Mouse (Mus musculus) embryonic facial prominence, embryonic 13.5 days (tissue): ENCODE results near the gene 9930022D16Rik. TPM values are rescaled to one million over a fixed set of nuclear protein-coding genes. Genes with fewer than 3 reads are reported as not detected.

ENCODE experiments used
- ATAC-seq: fragments of 200-750 bp; cut with Nextera tagmentation; 2 replicates; pipeline ENCODE4 v1.8.0; 2017; ENCODE audit warnings: low read depth; ENCODE audit not compliant: insufficient number of reproducible peaks, insufficient read depth, low FRiP score, low TSS enrichment
- H3K27ac ChIP-seq: fragments of 300-500 bp; sonication (generic); 2 replicates; pipeline ENCODE4 v1.5.1; 2015; ENCODE audit warnings: moderate library complexity, mild to moderate bottlenecking, inconsistent platforms
- H3K27me3 ChIP-seq: fragments of 300-500 bp; sonication (generic); 2 replicates; pipeline ENCODE4 v1.6.1; 2015; ENCODE audit warnings: mild to moderate bottlenecking, inconsistent platforms
- H3K36me3 ChIP-seq: fragments of 300-500 bp; sonication (generic); 2 replicates; pipeline ENCODE4 v1.6.1; 2015; ENCODE audit warnings: mild to moderate bottlenecking, inconsistent platforms
- H3K4me1 ChIP-seq: fragments of 300-500 bp; sonication (generic); 2 replicates; pipeline ENCODE4 v1.6.1; 2015; ENCODE audit warnings: inconsistent platforms
- H3K4me2 ChIP-seq: fragments of 300-500 bp; sonication (generic); 2 replicates; pipeline ENCODE4 v1.6.1; 2015; ENCODE audit warnings: moderate library complexity, mild to moderate bottlenecking, inconsistent platforms
- H3K4me3 ChIP-seq: fragments of 300-500 bp; sonication (generic); 2 replicates; pipeline ENCODE4 v1.5.1; 2015; ENCODE audit warnings: mild to moderate bottlenecking, inconsistent platforms
- H3K9ac ChIP-seq: fragments of 300-500 bp; sonication (generic); 2 replicates; pipeline ENCODE4 v1.6.1; 2015; ENCODE audit warnings: mild to moderate bottlenecking, inconsistent platforms
- H3K9me3 ChIP-seq: fragments of 300-500 bp; sonication (generic); 2 replicates; pipeline ENCODE4 v1.6.1; 2016; ENCODE audit warnings: inconsistent platforms
- WGBS: fragments of 180-500 bp; shearing (Covaris S2); methylation state at CpG from one replicate; pipeline ENCODE4 v1.1.7; 2015; ENCODE audit warnings: mixed read lengths; 5-methylcytosine and 5-hydroxymethylcytosine counted together
- polyA plus RNA-seq: library from polyadenylated mRNA; unstranded; fragments of >200 nt; fragmentation: Nextera tagmentation; extraction: Ambion mirVana; gene quantifications from 2 replicates; pipeline ENCODE4 v1.2.1, GENCODE M21; 2015

The 9930022D16Rik gene
- polyA plus RNA-seq, result not detected in 2 replicates

GRCm38 (mm10) chr11:109413617-109414016 lies at the start of gene 9930022D16Rik:
TSS of gene 9930022D16Rik (plus strand) at chr11:109413917.
- Histone ChIP-seq H3K4me1 (no peaks in the 10 kb centered on the region), H3K36me3 (no peaks in the 10 kb centered on the region), H3K9me3 (no peaks in the 10 kb centered on the region), H3K4me2 (no peak within 1 kb of the TSS), H3K27ac (no peak within 1 kb of the TSS), H3K9ac (no peak within 1 kb of the TSS), H3K4me3 (no peak within 1 kb of the TSS), H3K27me3 (no peaks in the 10 kb centered on the region)
- no peak for ATAC-seq
- WGBS, result 88% methylated on average over 6 of the region's 6 CpGs

DNA sequence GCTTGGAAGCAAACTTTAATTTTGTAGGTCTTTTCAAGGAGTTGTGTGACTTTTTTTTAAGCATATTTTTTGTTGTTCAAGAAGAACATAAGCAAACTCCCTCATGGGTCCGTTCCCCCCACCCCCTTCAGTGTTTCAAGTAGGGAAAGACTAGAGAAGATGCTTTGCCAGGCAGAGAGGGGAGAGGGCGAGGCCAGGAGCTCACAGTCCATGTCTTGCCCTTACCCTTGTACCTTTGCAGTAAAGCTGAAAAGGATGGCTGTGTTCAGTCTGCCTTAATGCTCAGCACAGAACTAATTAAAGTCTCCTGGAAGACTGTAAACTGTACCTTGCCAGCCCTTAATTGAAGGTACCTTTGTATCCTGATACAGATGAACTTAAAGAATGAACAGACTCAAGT lies 49.4 kb upstream of the 9930022D16Rik start:
- Histone ChIP-seq H3K27me3 (no peaks in the 10 kb centered on the region; the same call in 1 of the 2 replicates), H3K27ac (no peak overlapping the region), H3K4me1 (peaks cover 52% of the 10 kb centered on the region), H3K9me3 (no peaks in the 10 kb centered on the region), H3K9ac (peak overlapping the region; percentile 61), H3K4me2 (peak overlapping the region; percentile 77), H3K4me3 (peak overlapping the region; percentile 77), H3K36me3 (peaks cover 21% of the 10 kb centered on the region)
- no peak for ATAC-seq
- WGBS, result 60% methylated on average over 2 of the region's 2 CpGs

DNA sequence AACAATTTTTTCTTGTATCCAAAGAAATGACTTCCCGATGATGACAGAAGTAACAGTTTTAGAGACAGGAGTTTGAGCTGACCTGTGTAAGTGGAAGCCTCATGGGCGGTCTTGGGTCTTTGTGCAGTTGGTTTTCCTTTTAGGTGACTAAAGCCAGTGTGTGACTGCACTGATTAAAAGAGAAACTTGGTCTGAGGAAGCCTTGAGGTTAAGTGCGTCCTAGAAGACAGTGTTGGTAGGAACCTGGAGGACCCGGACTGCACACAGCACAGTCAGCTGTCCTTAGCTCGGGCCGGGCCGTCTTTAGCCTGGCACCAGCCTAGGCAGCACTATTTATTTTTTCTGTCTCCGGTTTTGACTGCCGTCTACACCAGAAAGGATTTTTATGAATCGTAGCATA lies 48.8 kb upstream of the 9930022D16Rik start:
- Histone ChIP-seq H3K36me3 (peaks cover 26% of the 10 kb centered on the region), H3K4me1 (peaks cover 52% of the 10 kb centered on the region), H3K4me2 (peak overlapping the region; percentile 77), H3K9ac (peak overlapping the region; percentile 61), H3K27ac (no peak overlapping the region), H3K4me3 (peak overlapping the region; percentile 77), H3K9me3 (no peaks in the 10 kb centered on the region), H3K27me3 (no peaks in the 10 kb centered on the region; the same call in 1 of the 2 replicates)
- 82% methylated on average over 10 of the region's 10 CpGs for WGBS
- no peak for ATAC-seq

DNA sequence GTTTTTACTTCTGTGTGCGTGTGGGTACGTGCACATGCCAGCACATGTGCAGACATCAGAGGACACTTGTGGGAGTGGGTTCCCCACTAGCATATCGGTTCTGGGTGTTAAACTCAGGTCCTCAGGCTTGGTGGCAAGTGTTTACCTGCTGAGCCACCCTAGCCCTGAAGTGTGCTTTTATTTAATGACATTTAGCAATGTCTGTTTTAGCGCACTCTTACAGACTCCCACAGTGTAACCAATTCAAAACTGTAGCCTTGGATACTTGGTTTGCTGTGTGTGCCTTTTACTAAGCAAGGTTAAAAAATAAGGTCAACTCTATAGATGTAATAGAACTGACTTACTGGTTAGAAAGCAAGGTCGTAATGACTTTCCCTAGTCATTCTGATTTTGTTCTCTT lies 47.9 kb upstream of the 9930022D16Rik start:
- Histone ChIP-seq H3K27me3 (no peaks in the 10 kb centered on the region), H3K9me3 (no peaks in the 10 kb centered on the region), H3K9ac (no peak overlapping the region), H3K36me3 (peaks cover 26% of the 10 kb centered on the region), H3K4me2 (peak overlapping the region; percentile 77), H3K4me3 (no peak overlapping the region), H3K27ac (no peak overlapping the region), H3K4me1 (peaks cover 53% of the 10 kb centered on the region)
- ATAC-seq, result no peak
- WGBS, result 91% methylated on average over 5 of the region's 5 CpGs

DNA sequence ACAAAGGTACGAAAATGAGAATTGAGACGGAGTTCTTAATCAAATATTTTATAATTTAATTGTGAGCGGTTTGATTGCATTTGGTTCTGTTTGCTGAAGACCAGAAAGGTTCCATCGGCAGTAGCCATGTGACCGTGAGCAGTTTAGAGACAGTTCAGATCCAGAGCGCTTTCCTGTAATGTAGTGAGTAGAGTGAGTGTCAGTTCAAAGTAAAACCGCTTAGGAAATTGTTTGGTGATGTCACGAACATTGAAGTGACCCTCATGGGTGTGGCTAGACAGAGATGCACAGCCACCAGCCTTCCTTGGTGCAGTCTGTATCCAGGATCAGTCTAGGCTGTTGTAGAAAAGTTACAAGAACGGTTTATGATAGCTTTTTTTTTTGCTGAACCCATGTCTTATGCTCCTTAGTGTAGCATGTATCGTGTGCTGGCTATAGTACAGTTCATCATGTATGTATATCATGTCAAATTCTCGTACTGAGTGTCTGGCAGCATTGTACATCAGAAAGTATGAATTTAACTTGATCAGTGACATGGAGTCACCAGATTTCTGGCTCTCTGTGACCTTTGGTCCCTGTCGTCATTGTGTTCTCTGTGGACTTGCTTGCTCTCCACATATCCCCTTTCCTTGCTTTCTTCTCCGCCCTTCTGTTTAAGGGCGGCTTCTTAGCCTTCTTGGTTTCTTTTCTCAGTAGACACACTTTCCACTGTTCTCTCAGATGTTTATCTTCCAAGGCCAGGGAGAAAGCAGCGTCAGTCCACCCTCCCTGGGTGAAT lies 46.7 kb upstream of the 9930022D16Rik start:
- 79% methylated on average over 15 of the region's 15 CpGs for WGBS
- Histone ChIP-seq H3K9me3 (no peaks in the 10 kb centered on the region), H3K36me3 (peaks cover 26% of the 10 kb centered on the region), H3K27ac (no peak overlapping the region), H3K27me3 (no peaks in the 10 kb centered on the region), H3K4me2 (no peak overlapping the region), H3K4me3 (no peak overlapping the region), H3K4me1 (peaks cover 51% of the 10 kb centered on the region), H3K9ac (no peak overlapping the region)
- ATAC-seq, result no peak

- no peak for ATAC-seq
These were observed 44.6 kb upstream of the 9930022D16Rik start for GRCm38 (mm10) chr11:109369026-109369637.

DNA sequence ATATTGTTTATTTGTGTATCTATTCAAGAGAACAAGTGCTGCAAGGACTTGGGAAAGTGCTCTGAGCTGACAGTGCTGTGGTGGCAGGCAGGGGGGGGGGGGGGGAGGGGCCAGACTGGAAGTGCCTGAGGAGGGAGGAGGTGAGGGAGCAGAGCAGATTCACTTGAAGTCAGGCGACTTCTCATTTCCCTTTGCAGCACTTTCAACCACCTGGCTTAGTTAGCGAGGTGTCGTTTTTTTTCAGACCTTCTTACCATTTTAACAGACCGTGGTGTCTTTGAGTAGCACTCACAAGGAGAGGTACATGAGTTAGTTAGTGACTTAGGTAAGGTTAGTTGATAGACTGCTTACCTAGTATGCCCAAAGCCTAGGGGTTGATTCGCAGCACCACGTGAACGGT lies 38.3 kb upstream of the 9930022D16Rik start:
- Histone ChIP-seq H3K27me3 (no peaks in the 10 kb centered on the region), H3K4me3 (no peak overlapping the region), H3K9ac (no peak overlapping the region), H3K4me1 (peaks cover 34% of the 10 kb centered on the region), H3K4me2 (no peak overlapping the region), H3K9me3 (no peaks in the 10 kb centered on the region), H3K36me3 (peaks cover 12% of the 10 kb centered on the region), H3K27ac (no peak overlapping the region)
- 67% methylated on average over 7 of the region's 7 CpGs for WGBS
- ATAC-seq, result no peak

More at GRCm38 (mm10) chr11:109369026-109369637, 44.6 kb upstream of the 9930022D16Rik start:
- 88% methylated on average over 3 of the region's 3 CpGs for WGBS
- peaks cover 50% of the 10 kb centered on the region for H3K4me1 ChIP-seq
- no peak overlapping the region for H3K4me2 ChIP-seq
- H3K9me3 ChIP-seq, result no peaks in the 10 kb centered on the region
- no peak overlapping the region for H3K4me3 ChIP-seq
- H3K27me3 ChIP-seq, result no peaks in the 10 kb centered on the region
- H3K27ac ChIP-seq, result no peak overlapping the region
- H3K9ac ChIP-seq, result no peak overlapping the region
- peaks cover 39% of the 10 kb centered on the region for H3K36me3 ChIP-seq

DNA sequence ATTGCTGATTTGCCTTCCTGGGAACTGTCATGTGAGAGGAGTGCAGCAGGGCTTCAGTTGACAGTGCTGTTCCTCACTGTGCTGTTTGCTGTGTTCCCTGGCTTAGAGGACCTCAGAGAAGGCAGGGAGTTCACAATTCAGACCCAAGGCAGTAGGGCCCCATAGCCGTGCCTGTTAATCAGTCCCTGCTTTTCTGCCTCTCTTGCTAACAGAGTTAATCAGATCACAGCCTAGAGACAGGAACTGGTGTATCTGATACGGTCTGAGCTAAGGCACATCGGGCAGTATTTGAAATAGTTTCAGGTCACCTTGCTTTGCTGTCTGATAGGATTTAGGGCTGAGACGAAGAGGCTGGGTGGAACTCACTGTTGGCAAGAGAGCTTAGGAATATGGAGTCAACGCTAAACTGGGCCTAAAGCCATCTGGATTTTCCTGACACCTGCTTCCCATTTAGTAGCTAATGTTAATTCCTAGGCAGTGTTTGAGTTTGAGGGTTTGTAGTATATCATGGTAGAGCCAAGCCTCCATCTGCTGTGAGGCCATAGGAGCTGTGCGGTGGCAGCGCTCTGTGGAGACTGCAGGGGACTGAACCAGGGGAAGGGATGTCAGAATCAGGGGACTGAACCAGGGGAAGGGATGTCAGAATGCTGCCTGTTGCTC lies 37.1 kb upstream of the 9930022D16Rik start:
- H3K36me3 ChIP-seq, result peaks cover 16% of the 10 kb centered on the region
- H3K4me2 ChIP-seq, result peak overlapping the region; percentile 35
- H3K4me1 ChIP-seq, result peaks cover 30% of the 10 kb centered on the region
- H3K4me3 ChIP-seq, result peak overlapping the region; percentile 6; the same call in 1 of the 2 replicates
- WGBS, result 16% methylated on average over 7 of the region's 7 CpGs
- H3K9me3 ChIP-seq, result no peaks in the 10 kb centered on the region
- 0 out of 2 replicates have a peak overlapping the region, but pooled peaks have one; percentile 11 for H3K9ac ChIP-seq
- H3K27ac ChIP-seq, result peak overlapping the region; percentile 78
- peak; percentile 52; the same call in 1 of the 2 replicates for ATAC-seq
- no peaks in the 10 kb centered on the region for H3K27me3 ChIP-seq

GRCm38 (mm10) chr11:109377477-109377876 lies 36.2 kb upstream of the 9930022D16Rik start:
- Histone ChIP-seq H3K27ac (peak overlapping the region; percentile 78; the same call in 1 of the 2 replicates), H3K9ac (peak overlapping the region; percentile 16; the same call in 1 of the 2 replicates), H3K4me1 (peaks cover 25% of the 10 kb centered on the region), H3K4me3 (no peak overlapping the region), H3K4me2 (peak overlapping the region; percentile 35; the same call in 1 of the 2 replicates), H3K9me3 (no peaks in the 10 kb centered on the region), H3K27me3 (no peaks in the 10 kb centered on the region), H3K36me3 (peaks cover 16% of the 10 kb centered on the region)
- no peak for ATAC-seq
- 42% methylated on average over 10 of the region's 10 CpGs for WGBS

GRCm38 (mm10) chr11:109378051-109378450 lies 35.7 kb upstream of the 9930022D16Rik start:
- H3K9me3 ChIP-seq, result no peaks in the 10 kb centered on the region
- no peak for ATAC-seq
- no peak overlapping the region for H3K4me2 ChIP-seq
- no peaks in the 10 kb centered on the region for H3K27me3 ChIP-seq
- WGBS, result 56% methylated on average over 7 of the region's 7 CpGs
- H3K27ac ChIP-seq, result no peak overlapping the region
- no peak overlapping the region for H3K9ac ChIP-seq
- no peak overlapping the region for H3K4me3 ChIP-seq
- peaks cover 25% of the 10 kb centered on the region for H3K4me1 ChIP-seq
- H3K36me3 ChIP-seq, result peaks cover 14% of the 10 kb centered on the region

GRCm38 (mm10) chr11:109380662-109381061 lies 33.1 kb upstream of the 9930022D16Rik start:
- ATAC-seq, result no peak
- H3K4me1 ChIP-seq, result peaks cover 38% of the 10 kb centered on the region
- 78% methylated on average over 5 of the region's 5 CpGs for WGBS
- H3K4me2 ChIP-seq, result no peak overlapping the region
- no peak overlapping the region for H3K9ac ChIP-seq
- H3K4me3 ChIP-seq, result no peak overlapping the region
- H3K9me3 ChIP-seq, result no peaks in the 10 kb centered on the region
- H3K27me3 ChIP-seq, result no peaks in the 10 kb centered on the region
- H3K27ac ChIP-seq, result no peak overlapping the region
- H3K36me3 ChIP-seq, result 0 out of 2 replicates have a peak, but pooled peaks cover 3% of the 10 kb centered on the region
